Mouse (Mus musculus) G1E (cell line): ENCODE results near the gene Igsf21.

Source experiments
- CTCF ChIP-seq: IDR thresholded peaks from 2 replicates; pipeline ENCODE4 v1.5.1; 2012; ENCODE audit warnings: low read depth, low read length, inconsistent platforms, mixed read lengths
- GATA1 ChIP-seq: IDR thresholded peaks from 2 replicates; pipeline ENCODE4 v1.6.1; 2012; ENCODE audit warnings: borderline replicate concordance, low read length, inconsistent platforms, mixed read lengths
- POLR2AphosphoS5 ChIP-seq: IDR thresholded peaks from 2 replicates; pipeline ENCODE4 v1.6.1; 2012; ENCODE audit warnings: low read depth, low read length, inconsistent platforms; ENCODE audit not compliant: insufficient replicate concordance
- TAL1 ChIP-seq: conservative IDR thresholded peaks from 2 replicates; pipeline ENCODE4 v1.6.1; 2012; ENCODE audit warnings: low read depth, low read length, inconsistent platforms, mixed read lengths

- TF ChIP-seq CTCF (no peak), POLR2AphosphoS5 (no peak), GATA1 (no peak), TAL1 (no peak)
These were observed 241.7 kb downstream of the Igsf21 start for GRCm38 (mm10) chr4:140004932-140005331.
